In genomic region chr6:112946021-112946811, GRCm38 (mm10) we compare ENCODE assay signal across 8 mouse cellular contexts. TPM values are rescaled to one million over a fixed set of nuclear protein-coding genes. Genes with fewer than 3 reads are reported as not detected.
DNase-seq lines count a peak whose midpoint lies in the region; ATAC-seq lines count a peak whose summit lies in the region.

No protein-coding gene starts in this region.

- 10% methylated on average over 12 of the region's 12 CpGs for WGBS in kidney, embryonic 14.5 days
- 8% methylated on average over 12 of the region's 12 CpGs for WGBS in hindbrain, embryonic 11.5 days
- 13% methylated on average over 12 of the region's 12 CpGs for WGBS in macrophage (ENCODE audit: missing documents)

- no peaks in the 10 kb centered on the region for H3K27me3 ChIP-seq in kidney, embryonic 14.5 days (ENCODE audit: control insufficient read depth, insufficient read depth, low read length)
- no peaks in the 10 kb centered on the region for H3K27me3 ChIP-seq in hindbrain, embryonic 11.5 days (ENCODE audit: control insufficient read depth, insufficient read depth, low read length)

- H3K36me3 ChIP-seq in kidney, embryonic 14.5 days (ENCODE audit: control insufficient read depth, insufficient read depth, low read length), result no peaks in the 10 kb centered on the region
- peaks cover 5% of the 10 kb centered on the region for H3K36me3 ChIP-seq in hindbrain, embryonic 11.5 days (ENCODE audit: control insufficient read depth, insufficient read depth, low read length)
- H3K36me3 ChIP-seq in macrophage (ENCODE audit: inconsistent target), result no peaks in the 10 kb centered on the region

- H3K9ac ChIP-seq in kidney, embryonic 14.5 days (ENCODE audit: low read depth, low read length), result peak overlapping the region; percentile 72
- peak overlapping the region; percentile 90 for H3K9ac ChIP-seq in hindbrain, embryonic 11.5 days (ENCODE audit: low read depth, low read length)

- peaks cover 22% of the 10 kb centered on the region; the same call in 1 of the 2 replicates for H3K4me1 ChIP-seq in kidney, embryonic 14.5 days (ENCODE audit: control insufficient read depth, insufficient read depth, low read length)
- H3K4me1 ChIP-seq in hindbrain, embryonic 11.5 days (replicated peaks; ENCODE audit: control insufficient read depth, insufficient read depth, low read length), result peaks cover 17% of the 10 kb centered on the region

- ATAC-seq in kidney, embryonic 14.5 days (ENCODE audit: low FRiP score, low TSS enrichment), result no peak
- 0 out of 2 replicates have a peak, but pooled peaks have one; percentile 0 for ATAC-seq in hindbrain, embryonic 11.5 days (ENCODE audit: low FRiP score)

- peak overlapping the region; percentile 88 for H3K4me2 ChIP-seq in kidney, embryonic 14.5 days (replicated peaks; ENCODE audit: low read depth, low read length)
- peak overlapping the region; percentile 56 for H3K4me2 ChIP-seq in hindbrain, embryonic 11.5 days (replicated peaks; ENCODE audit: low read depth, low read length)

- H3K4me3 ChIP-seq in kidney, embryonic 14.5 days (ENCODE audit: low read length), result peak overlapping the region; percentile 67
- peak overlapping the region; percentile 83 for H3K4me3 ChIP-seq in hindbrain, embryonic 11.5 days (ENCODE audit: low read depth, low read length)
- H3K4me3 ChIP-seq in macrophage (ENCODE audit: inconsistent target), result peak overlapping the region; percentile 69

- no peak for DNase-seq in kidney, adult 11 months
- DNase-seq in Muller cell, postnatal 12 days (ENCODE audit: inconsistent ontology term), result peak; percentile 53
- peak; percentile 59 for DNase-seq in embryo, embryonic 10.5 days (ENCODE audit: low spot score)
- DNase-seq in hindbrain, embryonic 11.5 days (ENCODE audit: low spot score), result peak; percentile 54
- no peak for DNase-seq in spleen, adult 12 weeks (ENCODE audit: low spot score)
- DNase-seq in spleen, postnatal 4 days (ENCODE audit: low spot score in 2 of 2), result no peak

- H3K79me2 ChIP-seq in macrophage (ENCODE audit: inconsistent target), result no peaks in the 10 kb centered on the region

- peak overlapping the region; percentile 80; the same call in 1 of the 2 replicates for H3K27ac ChIP-seq in kidney, embryonic 14.5 days (ENCODE audit: low read depth, low read length)
- H3K27ac ChIP-seq in hindbrain, embryonic 11.5 days (ENCODE audit: low read depth, low read length), result peak overlapping the region; percentile 88
- peak overlapping the region; percentile 49; the same call in 1 of the 2 replicates for H3K27ac ChIP-seq in macrophage

- no peaks in the 10 kb centered on the region for H3K9me3 ChIP-seq in kidney, embryonic 14.5 days (ENCODE audit: control insufficient read depth, low read length)
- no peaks in the 10 kb centered on the region for H3K9me3 ChIP-seq in hindbrain, embryonic 11.5 days (ENCODE audit: control insufficient read depth, low read length)

RNA-seq across cellular contexts. Expression of gene Srgap3, which starts 0.8 kb away (rescaled TPM):
- 4.6 and 6.9 TPM in 2 replicates for polyA plus RNA-seq in kidney, embryonic 14.5 days (2014; fragmentation: Nextera tagmentation; extraction: Ambion mirVana)
- 49.8 and 89.6 TPM in 2 replicates for polyA plus RNA-seq in hindbrain, embryonic 11.5 days (2014; fragmentation: Nextera tagmentation; extraction: Ambion mirVana)
- 10 to 100 TPM in 1 of 26 experiments, 1 to 10 TPM in 24, under 1 TPM in 1; 0.84 to 11.7 (median 5.5) TPM for total RNA-seq in macrophage (2018; cell fraction: chromatin; rRNA removed)
- total RNA-seq in macrophage (2018; cell fraction: cytosol; rRNA removed), result 1 to 10 TPM in 3 of 26 experiments, under 1 TPM in 23; 0.47 to 1.4 (median 0.73) TPM
- total RNA-seq in macrophage (2018; cell fraction: nucleus; rRNA removed), result 1 to 10 TPM in 24 of 26 experiments, under 1 TPM in 2; 0.69 to 4.3 (median 2.6) TPM
- polyA plus RNA-seq in macrophage (2018), result 0.42 to 0.61 TPM (median 0.53 TPM) in 3 replicates

Comparison
In these comparisons a context has a peak if more than half of its experiments do, and no peak if none do; other contexts are left out.
1. DNase-seq: peak in Muller cell, postnatal 12 days (single experiment), embryo, embryonic 10.5 days (single experiment) and hindbrain, embryonic 11.5 days (single experiment); none in kidney, adult 11 months (single experiment), spleen, adult 12 weeks (single experiment) and spleen, postnatal 4 days (0 of 2).
2. Peak in every context shown above with its lines, with median percentiles within 50 percentile points of each other: H3K27ac ChIP-seq and H3K4me3 ChIP-seq.